Mouse (Mus musculus): Measurements from ENCODE around the gene Zfyve28. TPM values are rescaled to one million over a fixed set of nuclear protein-coding genes. Genes with fewer than 3 reads are reported as not detected.

The Zfyve28 gene
- polyA plus RNA-seq, 1 experiment from 2014 or later: 0.27 TPM

- Histone ChIP-seq H3K9me3 (ENCODE audit: control insufficient read depth, low read length) (no peaks in the 10 kb centered on the region), H3K36me3 (ENCODE audit: control insufficient read depth, insufficient read depth, low read length) (no peaks in the 10 kb centered on the region), H3K27ac (ENCODE audit: low read depth) (no peak overlapping the region), H3K27me3 (replicated peaks; ENCODE audit: control insufficient read depth, insufficient read depth, low read length) (no peaks in the 10 kb centered on the region), H3K9ac (ENCODE audit: low read length) (no peak overlapping the region), H3K4me3 (ENCODE audit: low read depth, low read length) (no peak overlapping the region), H3K4me1 (replicated peaks; ENCODE audit: control insufficient read depth, insufficient read depth, low read length) (no peaks in the 10 kb centered on the region), H3K4me2 (ENCODE audit: low read length) (no peak overlapping the region)
- no peak for DNase-seq (ENCODE audit: low spot score)
- 94% methylated on average over 3 of the region's 3 CpGs for WGBS
- no peak for ATAC-seq (replicated peaks; ENCODE audit: low FRiP score, low TSS enrichment, low read depth)
Measured at GRCm38 (mm10) chr5:34147554-34147953, 140.7 kb downstream of the Zfyve28 start.

Other genes with a start within 250 kb of the Zfyve28 start
- 0.60 and 0.75 TPM in 2 replicates for gene Poln, start 119.0 kb downstream of the Zfyve28 start, polyA plus RNA-seq (2014; fragmentation: Nextera tagmentation; extraction: Ambion mirVana)
- 30.4 and 33.3 TPM in 2 replicates for gene Haus3, start 118.9 kb downstream of the Zfyve28 start, polyA plus RNA-seq (2014; fragmentation: Nextera tagmentation; extraction: Ambion mirVana)
- 26.2 and 29.1 TPM in 2 replicates for gene Mxd4, start 100.7 kb downstream of the Zfyve28 start, polyA plus RNA-seq (2014; fragmentation: Nextera tagmentation; extraction: Ambion mirVana)
- gene Cfap99, start 151 bp upstream of the Zfyve28 start, polyA plus RNA-seq (2014; fragmentation: Nextera tagmentation; extraction: Ambion mirVana): not detected in 2 replicates
- 172 and 197 TPM in 2 replicates for gene Rnf4, start 47.8 kb upstream of the Zfyve28 start, polyA plus RNA-seq (2014; fragmentation: Nextera tagmentation; extraction: Ambion mirVana)
- gene Fam193a, start 81.5 kb upstream of the Zfyve28 start, polyA plus RNA-seq (2014; fragmentation: Nextera tagmentation; extraction: Ambion mirVana): 13.0 and 16.0 TPM in 2 replicates
- 12.9 and 19.4 TPM in 2 replicates for gene Tnip2, start 225.5 kb upstream of the Zfyve28 start, polyA plus RNA-seq (2014; fragmentation: Nextera tagmentation; extraction: Ambion mirVana)
- gene Sh3bp2, start 237.4 kb upstream of the Zfyve28 start, polyA plus RNA-seq (2014; fragmentation: Nextera tagmentation; extraction: Ambion mirVana): 5.7 and 7.7 TPM in 2 replicates